Mouse (Mus musculus): ENCODE data around the gene Ccl24. TPM values are rescaled to one million over a fixed set of nuclear protein-coding genes. Genes with fewer than 3 reads are reported as not detected.

The Ccl24 gene
- total RNA-seq, 2 experiments from 2014 or later: 2.1 TPM; not detected in 1

- no peak for DNase-seq (ENCODE audit: low spot score in 2 of 2)
Measured at GRCm38 (mm10) chr5:135547990-135548389, 24.9 kb downstream of the Ccl24 start.

GRCm38 (mm10) chr5:135544865-135545797 is 27.7 kb downstream of the Ccl24 start, which contains the start of gene Hip1:
Hip1 (minus strand) TSS chr5:135545120.
- DNase-seq (ENCODE audit: low spot score in 2 of 2): peak; percentile 95 to 96

GRCm38 (mm10) chr5:135544032-135544558 is 28.8 kb downstream of the Ccl24 start:
- DNase-seq (ENCODE audit: low spot score in 2 of 2): no peak

- no peak for DNase-seq (ENCODE audit: low spot score in 2 of 2)
Measured at GRCm38 (mm10) chr5:135537794-135538214, 35.0 kb downstream of the Ccl24 start.

GRCm38 (mm10) chr5:135537326-135537725 is 35.5 kb downstream of the Ccl24 start:
- DNase-seq (ENCODE audit: low spot score in 2 of 2): no peak

- no peak for DNase-seq (ENCODE audit: low spot score in 2 of 2)
Measured at GRCm38 (mm10) chr5:135535867-135536266, 37.0 kb downstream of the Ccl24 start.

GRCm38 (mm10) chr5:135533431-135533830 is 39.4 kb downstream of the Ccl24 start:
- DNase-seq (ENCODE audit: low spot score in 2 of 2): peak in 1 of 2 experiments; percentile 50

- DNase-seq (ENCODE audit: low spot score in 2 of 2): peak; percentile 34 to 35
Measured at GRCm38 (mm10) chr5:135531306-135531845, 41.5 kb downstream of the Ccl24 start.

GRCm38 (mm10) chr5:135529964-135530363 is 42.9 kb downstream of the Ccl24 start:
- DNase-seq (ENCODE audit: low spot score in 2 of 2): no peak

- DNase-seq (ENCODE audit: low spot score in 2 of 2): no peak
Measured at GRCm38 (mm10) chr5:135529310-135529709, 43.5 kb downstream of the Ccl24 start.

GRCm38 (mm10) chr5:135527986-135528385 is 44.9 kb downstream of the Ccl24 start:
- DNase-seq (ENCODE audit: low spot score in 2 of 2): no peak

- no peak for DNase-seq (ENCODE audit: low spot score in 2 of 2)
Measured at GRCm38 (mm10) chr5:135524660-135525560, 47.9 kb downstream of the Ccl24 start.

- no peak for DNase-seq (ENCODE audit: low spot score in 2 of 2)
Measured at GRCm38 (mm10) chr5:135524087-135524486, 48.8 kb downstream of the Ccl24 start.

GRCm38 (mm10) chr5:135522111-135522722 is 50.6 kb downstream of the Ccl24 start:
- DNase-seq (ENCODE audit: low spot score in 2 of 2): peak; percentile 38 to 52

Other genes with a start within 250 kb of the Ccl24 start
- gene Fkbp6, start 223.0 kb downstream of the Ccl24 start, total RNA-seq (2021): under 1 TPM in 1 of 2 experiments, not detected in 1; 0.33 TPM
- gene Trim50, start 219.8 kb downstream of the Ccl24 start, total RNA-seq (2021): not detected
- gene Nsun5, start 203.1 kb downstream of the Ccl24 start, total RNA-seq (2021): 10 to 100 TPM; 22.0 to 23.7 TPM
- 10 to 100 TPM; 22.2 to 23.3 TPM for gene Pom121, start 178.5 kb downstream of the Ccl24 start, total RNA-seq (2021)
- gene Hip1, start 27.9 kb downstream of the Ccl24 start, total RNA-seq (2021): 10 to 100 TPM; 19.7 to 24.4 TPM
- gene Ccl26, start 9.5 kb downstream of the Ccl24 start, total RNA-seq (2021): not detected
- 10 to 100 TPM; 43.1 to 46.3 TPM for gene Rhbdd2, start 59.6 kb upstream of the Ccl24 start, total RNA-seq (2021)
- gene Por, start 97.0 kb upstream of the Ccl24 start, total RNA-seq (2021): 100 to 1,000 TPM; 315 to 352 TPM
- 10 to 100 TPM; 46.2 to 94.5 TPM for gene Tmem120a, start 171.4 kb upstream of the Ccl24 start, total RNA-seq (2021)
- gene Styxl1, start 205.3 kb upstream of the Ccl24 start, total RNA-seq (2021): under 1 TPM; 0.23 to 0.51 TPM
- gene Mdh2, start 205.4 kb upstream of the Ccl24 start, total RNA-seq (2021): 100 to 1,000 TPM; 474 to 759 TPM
- gene Srrm3, start 233.8 kb upstream of the Ccl24 start, total RNA-seq (2021): 1 to 10 TPM; 2.6 to 4.2 TPM

All from adrenal gland, adult 18-20 months (tissue).